Mouse (Mus musculus) heart, postnatal 36 days (tissue): ENCODE results near the gene Ctnnbip1. TPM values are rescaled to one million over a fixed set of nuclear protein-coding genes. Genes with fewer than 3 reads are reported as not detected.
A peak's percentile ranks its signal among the peaks of the same experiment; 100 is the strongest.
"Not testable (repeated sequence)": the region's sequence is repeated elsewhere in the genome, so short reads cannot be mapped to it uniquely, and the experiment has no call there.

Experiments used
- DNase-seq, 2 experiments: peaks; one replicate each; pipeline ENCODE4 v3.0.0; 2021 to 2022
- intact Hi-C: fragments of 180-260 bp; cut with DNase I; formaldehyde crosslinking; loops from one replicate; pipeline ENCODE4 v1.15.1; 2025
- microRNA-seq, 2 experiments: library from miRNA; unstranded; fragments of <30 nt; microRNA quantifications; one replicate each; pipeline ENCODE4 v1.2.0; 2021; ENCODE audit warnings: borderline number of aligned reads in 2 of 2
- total RNA-seq, 2 experiments: library from RNA; stranded (reverse); gene quantifications; 2 replicates each; pipeline ENCODE4 v1.2.3; 2021

Gene Ctnnbip1
- total RNA-seq, 2 experiments from 2014 or later, result 29.9 to 33.3 TPM

- intact Hi-C loops, result no loop called here
- no peak for DNase-seq
Measured at GRCm38 (mm10) chr4:149607591-149608308, 89.7 kb downstream of the Ctnnbip1 start.

DNA sequence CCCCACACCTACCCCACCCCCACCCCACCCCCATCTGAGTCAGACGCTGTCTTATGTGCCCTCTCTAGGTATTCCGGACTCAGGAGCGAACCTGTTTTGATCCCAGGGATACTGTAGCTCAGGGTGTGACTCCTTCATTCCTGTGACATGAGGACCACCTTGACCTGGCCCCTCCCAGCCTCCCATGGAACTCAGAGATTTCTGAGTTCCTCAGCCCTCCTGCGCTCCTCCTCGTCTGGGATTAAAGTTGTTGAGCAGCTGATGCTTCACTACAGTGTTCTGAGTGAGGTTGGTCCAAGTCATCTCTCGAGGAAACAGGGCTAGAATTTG is 90.2 kb downstream of the Ctnnbip1 start:
- intact Hi-C loops, result no loop called here
- DNase-seq, result no peak

- intact Hi-C loops, result no loop called here
- DNase-seq, result no peak
Measured at GRCm38 (mm10) chr4:149609256-149610025, 91.4 kb downstream of the Ctnnbip1 start.

GRCm38 (mm10) chr4:149611376-149612044 is 93.5 kb downstream of the Ctnnbip1 start:
- peak; percentile 46 to 65 for DNase-seq

GRCm38 (mm10) chr4:149613497-149613896 is 95.5 kb downstream of the Ctnnbip1 start:
- intact Hi-C loops, DNase-seq: not testable (repeated sequence)

More at GRCm38 (mm10) chr4:149611376-149612044, 93.5 kb downstream of the Ctnnbip1 start:
- intact Hi-C loops, result loop anchor here (1.0 kb wide), 1 partner anchor 62 kb away; no protein-coding TSS in a partner anchor

DNA sequence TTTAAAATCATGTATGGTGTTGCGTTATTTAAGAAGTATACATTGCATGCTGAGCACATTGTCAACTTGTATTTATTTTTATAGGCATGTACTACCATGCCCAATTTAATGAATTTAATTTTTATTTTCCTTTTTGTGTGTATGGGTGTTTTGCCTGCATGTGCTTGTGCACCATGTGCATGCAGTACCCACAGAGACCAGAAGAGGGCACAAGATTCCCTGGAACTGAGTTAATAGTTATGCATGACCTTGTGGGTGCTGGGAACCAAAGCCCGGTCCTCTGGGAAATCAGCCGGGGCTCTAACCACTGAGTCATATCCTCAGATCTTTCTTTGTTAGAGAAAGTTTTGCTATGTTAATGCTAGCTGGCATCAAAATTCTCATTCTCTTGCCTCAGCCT is 96.8 kb downstream of the Ctnnbip1 start:
- DNase-seq, result no peak
- intact Hi-C loops, result no loop called here

Small RNA genes lying within 50 kb of the gene (microRNA-seq; reads per million reads assigned to microRNA genes)
- 0 to 2.7 reads per million in 2 experiments for gene Mir5616

Other genes with a start within 250 kb of the Ctnnbip1 start
- gene Kif1b, start 210.5 kb upstream of the Ctnnbip1 start, total RNA-seq, result 100 to 1,000 TPM; 148 to 157 TPM
- gene Ube4b, start 91.5 kb upstream of the Ctnnbip1 start, total RNA-seq, result 10 to 100 TPM; 48.6 to 50.6 TPM
- 10 to 100 TPM; 76.3 to 81.1 TPM for gene Rbp7, start 63.3 kb upstream of the Ctnnbip1 start, total RNA-seq
- not detected for gene Tmem274, start 40.9 kb upstream of the Ctnnbip1 start, total RNA-seq
- 10 to 100 TPM; 29.5 to 30.7 TPM for gene Nmnat1, start 33.0 kb upstream of the Ctnnbip1 start, total RNA-seq
- 10 to 100 TPM; 57.5 to 69.1 TPM for gene Lzic, start 33.0 kb upstream of the Ctnnbip1 start, total RNA-seq
- 10 to 100 TPM; 89.5 to 92.1 TPM for gene Clstn1, start 68.2 kb downstream of the Ctnnbip1 start, total RNA-seq
- 1 to 10 TPM; 4.3 to 5.9 TPM for gene Pik3cd, start 184.3 kb downstream of the Ctnnbip1 start, total RNA-seq
- 10 to 100 TPM; 87.7 to 90.5 TPM for gene Tmem201, start 219.8 kb downstream of the Ctnnbip1 start, total RNA-seq